Mouse (Mus musculus) liver, embryonic 14.5 days (tissue): ENCODE data around the gene Haus4.

Experiments used
- CTCF ChIP-seq: IDR thresholded peaks from 2 replicates; pipeline ENCODE4 v1.5.1; 2016; ENCODE audit warnings: antibody characterized with exemption, low read depth, control low read depth
- EP300 ChIP-seq: IDR thresholded peaks from 2 replicates; pipeline ENCODE4 v1.6.1; 2016; ENCODE audit warnings: antibody characterized with exemption, low read depth

GRCm38 (mm10) chr14:54496706-54497105 is 57.7 kb downstream of the Haus4 start:
- no peak for TF ChIP-seq CTCF
- no peak for TF ChIP-seq EP300
